Mouse (Mus musculus) left cerebral cortex, postnatal 14 days (tissue): ENCODE results near the gene Ptprh. TPM values are rescaled to one million over a fixed set of nuclear protein-coding genes. Genes with fewer than 3 reads are reported as not detected.
"Not testable (repeated sequence)": the region's sequence is repeated elsewhere in the genome, so short reads cannot be mapped to it uniquely, and the experiment has no call there.

ENCODE experiments used
- DNase-seq, 2 experiments: peaks; one replicate each; pipeline ENCODE4 v3.0.0; 2021 to 2022; ENCODE audit warnings: low spot score in 2 of 2, mixed read lengths in 1 of 2
- intact Hi-C: fragments of 180-260 bp; cut with DNase I; formaldehyde crosslinking; loops from one replicate; pipeline ENCODE4 v1.15.1; 2025
- total RNA-seq, 2 experiments: library from RNA; stranded (reverse); gene quantifications; 2 replicates each; pipeline ENCODE4 v1.2.3; 2021

Gene Ptprh
- total RNA-seq, 2 experiments from 2014 or later = 0.57 to 0.93 TPM

- intact Hi-C loops, DNase-seq: not testable (repeated sequence)
Measured at GRCm38 (mm10) chr7:4530166-4530565, 73.7 kb downstream of the Ptprh start.

- intact Hi-C loops = no loop called here
- DNase-seq = no peak
Measured at GRCm38 (mm10) chr7:4527302-4527689, 76.5 kb downstream of the Ptprh start.

GRCm38 (mm10) chr7:4526341-4527301, 77.2 kb downstream of the Ptprh start:
- intact Hi-C loops = no loop called here
- peak; percentile 73 to 88 for DNase-seq

GRCm38 (mm10) chr7:4524212-4524922, 79.5 kb downstream of the Ptprh start, which contains the start of gene Tnni3:
Tnni3 (minus strand) TSS chr7:4524229.
- intact Hi-C loops = not testable (repeated sequence)
- DNase-seq = peak; percentile 49 to 54

- intact Hi-C loops = no loop called here
- no peak for DNase-seq
Measured at GRCm38 (mm10) chr7:4523205-4524130, 80.4 kb downstream of the Ptprh start.

GRCm38 (mm10) chr7:4522292-4522691, 81.5 kb downstream of the Ptprh start:
- intact Hi-C loops = no loop called here
- DNase-seq = no peak

- intact Hi-C loops = no loop called here
- DNase-seq = no peak
Measured at GRCm38 (mm10) chr7:4521231-4522003, 82.4 kb downstream of the Ptprh start.

GRCm38 (mm10) chr7:4518487-4518886, 85.4 kb downstream of the Ptprh start:
- no peak for DNase-seq
- intact Hi-C loops = no loop called here

- no peak for DNase-seq
Measured at GRCm38 (mm10) chr7:4516332-4517050, 87.3 kb downstream of the Ptprh start, which contains the start of gene Tnnt1. Tnnt1 (minus strand) TSS chr7:4516382.

GRCm38 (mm10) chr7:4515853-4516252, 88.0 kb downstream of the Ptprh start:
- intact Hi-C loops = no loop called here

More at GRCm38 (mm10) chr7:4516332-4517050, 87.3 kb downstream of the Ptprh start, which contains the start of gene Tnnt1:
- intact Hi-C loops = no loop called here

GRCm38 (mm10) chr7:4513829-4514712, 89.8 kb downstream of the Ptprh start:
- no peak for DNase-seq
- intact Hi-C loops = no loop called here

More at GRCm38 (mm10) chr7:4515853-4516252, 88.0 kb downstream of the Ptprh start:
- DNase-seq = no peak

- intact Hi-C loops = no loop called here
- no peak for DNase-seq
Measured at GRCm38 (mm10) chr7:4513236-4513635, 90.6 kb downstream of the Ptprh start.

GRCm38 (mm10) chr7:4511489-4512224, 92.2 kb downstream of the Ptprh start:
- intact Hi-C loops = no loop called here
- no peak for DNase-seq

- intact Hi-C loops = no loop called here
- peak; percentile 58 to 63 for DNase-seq
Measured at GRCm38 (mm10) chr7:4509863-4510608, 93.8 kb downstream of the Ptprh start.

GRCm38 (mm10) chr7:4508739-4509116, 95.1 kb downstream of the Ptprh start:
- DNase-seq = no peak
- intact Hi-C loops = no loop called here
